Mouse (Mus musculus) telencephalon, adult 2 months (tissue): ENCODE measurements around the gene Syt2.

Experiments used
- DNase-seq: peaks from one replicate; pipeline ENCODE4 v3.0.0-alpha.2; 2011; ENCODE audit warnings: low read depth, low spot score

The Syt2 gene

DNA sequence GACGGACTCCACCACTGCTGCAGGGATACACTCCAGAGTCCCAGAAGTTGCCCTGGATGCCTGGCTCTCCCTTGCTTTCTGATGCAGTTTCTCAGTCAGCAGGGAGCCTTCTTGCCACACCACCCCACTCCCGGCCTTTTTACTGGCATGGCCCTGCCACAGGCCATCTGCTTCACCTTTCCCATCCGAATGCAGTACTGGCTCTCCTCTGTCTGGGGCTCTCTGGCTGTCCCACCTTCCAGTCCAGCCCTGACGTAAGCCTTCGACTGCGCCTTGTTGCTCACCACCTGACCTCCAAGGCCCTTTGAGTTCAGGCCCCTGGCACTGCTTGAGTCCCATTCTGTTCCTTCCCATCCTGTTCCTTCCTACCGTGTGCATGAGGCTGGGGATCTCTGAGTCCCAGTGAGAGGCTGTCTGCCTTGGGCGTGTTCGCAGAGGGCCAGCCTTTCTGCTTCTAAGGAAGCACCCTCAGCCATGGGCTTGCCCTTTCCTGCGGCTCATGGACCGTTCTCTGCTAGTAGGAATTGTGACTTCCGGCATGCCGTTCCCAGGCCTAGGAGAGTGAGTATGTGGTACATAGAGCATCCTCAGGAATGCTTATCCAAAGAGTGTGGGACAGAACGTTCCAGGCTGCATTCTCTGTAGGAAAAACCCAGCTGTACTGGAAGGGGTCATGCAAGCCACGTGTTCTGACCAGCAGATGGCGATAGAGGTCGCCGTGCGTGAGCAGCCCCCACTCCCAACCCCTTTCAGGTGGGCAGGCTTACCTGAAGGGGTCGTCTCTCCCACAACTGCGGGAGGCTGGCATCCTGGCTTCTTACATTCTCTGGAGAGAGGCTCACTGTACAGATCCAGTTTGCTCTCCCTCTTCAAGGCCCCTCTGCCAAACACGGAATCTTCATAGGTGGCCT is 58.2 kb downstream of the Syt2 start:
- no peak for DNase-seq

DNA sequence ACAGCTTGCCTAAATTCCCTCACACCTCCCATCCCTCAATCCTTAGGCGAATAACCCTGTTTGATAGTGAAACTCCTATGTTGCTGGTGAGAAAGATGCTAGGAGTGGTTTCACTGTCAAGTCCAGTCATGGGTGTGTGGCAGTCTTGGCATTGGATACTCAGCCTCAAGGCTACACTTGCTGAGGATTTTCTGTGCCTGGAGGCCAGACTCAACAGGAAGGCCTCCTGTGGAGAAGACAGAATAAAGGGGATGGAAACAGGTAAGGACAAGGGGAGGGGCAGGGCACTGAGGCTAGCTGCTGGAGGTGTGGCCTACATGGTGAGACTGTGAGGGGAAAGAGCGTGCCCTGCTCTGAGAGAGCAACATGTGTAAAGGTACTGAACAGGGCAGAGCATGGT is 60.1 kb downstream of the Syt2 start:
- no peak for DNase-seq

DNA sequence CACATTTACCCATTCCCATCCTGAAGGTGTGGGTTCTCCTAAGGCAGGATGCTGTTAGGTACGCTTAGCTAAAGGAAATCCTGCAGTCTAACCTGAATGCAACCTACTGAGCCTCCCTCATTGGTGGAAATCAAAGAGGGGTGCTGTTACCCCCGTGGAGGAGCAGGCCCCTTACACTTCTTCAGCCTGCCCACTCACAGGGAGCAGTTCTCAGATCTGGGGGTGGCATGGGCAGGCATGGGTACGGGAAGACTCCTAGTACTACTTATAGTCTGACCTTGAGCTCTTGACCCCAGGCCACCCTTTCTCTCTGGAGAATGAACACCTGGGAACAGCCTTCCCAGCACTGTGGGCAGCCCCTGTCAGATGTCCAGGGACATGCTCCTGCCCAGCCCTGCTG is 61.0 kb downstream of the Syt2 start:
- no peak for DNase-seq

DNA sequence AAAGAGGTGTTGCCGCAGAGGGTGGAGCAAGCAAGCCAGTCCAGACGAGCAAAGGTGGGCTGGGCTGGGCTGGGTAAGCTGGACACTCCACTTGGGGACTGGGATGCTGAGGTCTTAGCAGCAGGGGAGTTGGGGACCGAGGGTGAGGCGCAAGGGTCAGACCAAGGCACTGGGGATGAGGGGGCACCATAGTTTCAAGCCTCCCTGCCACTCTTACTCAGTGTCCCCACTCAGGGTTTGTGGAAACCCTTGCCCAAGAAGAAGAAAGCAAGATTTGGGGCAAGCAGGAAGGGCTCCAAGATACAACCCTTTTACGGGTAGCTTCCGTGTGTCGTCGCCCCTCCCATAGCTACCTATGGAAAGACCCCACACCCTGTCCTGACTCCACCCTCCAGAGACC is 61.8 kb downstream of the Syt2 start:
- no peak for DNase-seq

DNA sequence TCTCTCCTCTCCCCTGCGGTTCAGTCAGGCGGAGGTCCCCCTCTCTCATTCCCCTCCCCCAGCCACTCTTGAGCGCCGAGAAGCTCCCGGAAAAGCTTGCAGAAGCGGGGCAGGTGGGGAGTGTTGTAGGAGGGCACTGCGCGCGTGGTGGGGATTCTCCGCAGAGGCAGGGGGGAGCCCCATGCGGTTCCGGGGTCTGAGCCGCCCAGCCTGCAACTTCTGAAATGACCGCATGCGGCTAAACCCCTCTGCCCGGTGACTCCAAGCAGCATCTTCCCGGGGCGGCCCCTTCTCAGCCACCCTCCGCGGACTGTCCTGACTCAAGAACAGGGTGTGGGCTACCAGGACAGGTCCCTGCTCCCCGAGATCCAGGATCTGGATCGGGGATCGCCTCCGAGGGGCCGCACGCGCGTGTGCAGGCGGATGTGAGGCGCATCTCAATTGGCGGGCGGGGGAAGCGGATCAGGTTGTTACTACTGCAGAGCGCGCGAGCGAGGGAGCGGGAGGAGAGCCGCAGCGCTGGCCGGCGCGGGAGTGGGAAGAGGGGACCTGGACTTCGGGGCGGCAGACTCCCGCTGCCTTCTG is 62.4 kb downstream of the Syt2 start:
- DNase-seq, result no peak

DNA sequence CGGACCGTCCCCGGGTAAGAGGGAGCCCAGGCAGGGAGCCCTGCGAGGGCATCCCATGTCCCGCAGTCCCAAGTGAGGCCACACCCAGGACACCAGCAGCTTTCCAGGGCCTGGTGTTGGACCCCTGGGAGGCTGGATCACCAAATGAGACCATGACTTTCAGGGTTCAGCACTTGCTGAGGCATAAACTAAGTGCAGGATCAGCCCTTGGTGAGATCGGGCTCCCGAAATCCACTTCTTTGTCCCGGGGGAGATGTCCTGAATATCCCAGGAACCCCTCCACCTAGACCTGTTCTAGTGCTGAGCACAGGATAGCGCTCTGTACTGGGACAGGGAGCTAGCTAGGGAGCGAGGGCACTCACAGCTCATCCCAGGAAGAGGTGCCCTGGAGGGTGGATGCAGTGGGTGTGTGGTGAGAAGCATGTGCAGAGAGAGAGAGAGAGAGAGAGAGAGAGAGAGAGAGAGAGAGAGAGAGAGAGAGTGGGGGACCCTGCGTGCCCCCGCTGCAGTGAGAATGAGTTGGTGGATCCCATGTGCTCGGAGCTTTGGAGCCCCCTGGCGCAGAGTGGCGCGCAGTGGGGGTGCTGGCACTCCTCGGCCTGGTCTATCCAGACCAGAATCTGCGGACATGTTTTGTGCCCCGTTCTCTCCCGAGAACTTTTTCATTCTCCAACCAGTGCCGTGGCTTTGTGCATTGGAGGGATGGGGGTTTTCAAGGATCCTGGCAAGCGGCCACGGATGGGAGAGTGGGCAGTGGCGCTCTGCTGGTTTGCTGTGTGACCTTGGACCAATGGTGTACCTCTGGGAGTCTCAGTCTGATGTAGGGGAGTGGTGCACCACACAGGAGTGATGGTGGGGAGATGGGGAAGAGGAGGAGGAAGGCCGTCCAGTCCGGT is 63.2 kb downstream of the Syt2 start:
- DNase-seq, result no peak

DNA sequence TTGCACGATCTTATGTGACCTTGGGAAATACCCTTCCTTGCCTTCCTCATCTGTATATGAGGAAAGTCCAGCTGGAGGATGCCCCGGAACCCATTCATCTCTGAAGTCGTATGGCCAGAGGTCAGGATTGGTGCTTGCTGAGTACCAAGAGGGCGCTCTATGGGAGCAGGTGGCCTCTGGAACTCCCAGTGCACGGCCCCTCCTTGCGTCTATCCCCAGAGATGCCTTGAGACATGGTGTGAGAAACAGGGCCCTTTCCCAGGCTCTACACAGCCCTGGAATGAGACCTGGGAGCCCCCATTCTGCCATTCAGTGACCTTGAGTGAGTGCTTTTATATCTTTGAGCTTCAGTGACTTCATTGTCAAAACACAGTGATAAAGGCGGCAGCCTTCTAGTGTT is 64.6 kb downstream of the Syt2 start:
- DNase-seq, result no peak

DNA sequence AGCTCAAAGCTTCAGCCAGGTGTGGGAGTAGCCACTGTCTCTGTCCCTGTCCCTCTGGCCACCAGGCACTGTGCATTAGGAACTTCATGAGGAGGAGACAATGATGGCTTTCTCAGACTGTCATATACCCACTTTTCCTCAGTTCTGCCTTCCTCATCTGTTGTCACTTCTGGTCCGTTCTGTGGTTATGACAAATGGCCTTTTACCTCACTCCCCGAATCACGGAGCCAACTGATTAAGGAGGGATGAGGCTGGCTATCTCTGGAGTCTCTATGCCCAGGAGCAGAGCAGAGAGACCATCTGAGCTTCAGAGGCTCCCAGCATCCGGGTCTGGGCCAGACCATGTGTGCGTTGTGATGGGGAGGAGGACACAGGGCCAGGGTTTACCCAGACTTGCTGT is 65.2 kb downstream of the Syt2 start:
- no peak for DNase-seq

DNA sequence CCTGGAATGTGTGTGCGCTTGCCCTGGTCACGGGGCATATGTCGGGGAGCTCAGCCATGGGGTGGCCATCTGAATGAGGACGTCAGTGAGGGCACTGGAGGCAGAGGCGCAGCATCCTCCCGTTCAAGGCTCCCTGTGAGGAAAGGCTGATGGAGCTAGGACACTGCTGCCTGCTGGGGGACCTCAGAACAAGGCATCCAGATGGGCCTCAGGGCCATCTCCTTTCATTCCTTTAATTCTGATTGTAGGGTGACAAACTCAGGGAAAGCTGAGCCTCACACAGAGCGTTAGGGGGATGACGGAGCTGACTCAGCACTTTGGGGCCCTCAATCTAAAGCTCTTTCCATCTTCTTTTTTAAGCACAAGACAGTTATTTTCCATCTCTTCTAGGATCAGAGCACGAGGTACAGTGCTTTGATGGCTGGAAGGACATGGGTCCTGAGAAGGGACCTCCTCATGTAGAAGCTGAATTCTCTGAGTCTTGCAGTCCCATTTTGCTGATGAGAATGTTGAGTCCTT is 66.4 kb downstream of the Syt2 start:
- no peak for DNase-seq

DNA sequence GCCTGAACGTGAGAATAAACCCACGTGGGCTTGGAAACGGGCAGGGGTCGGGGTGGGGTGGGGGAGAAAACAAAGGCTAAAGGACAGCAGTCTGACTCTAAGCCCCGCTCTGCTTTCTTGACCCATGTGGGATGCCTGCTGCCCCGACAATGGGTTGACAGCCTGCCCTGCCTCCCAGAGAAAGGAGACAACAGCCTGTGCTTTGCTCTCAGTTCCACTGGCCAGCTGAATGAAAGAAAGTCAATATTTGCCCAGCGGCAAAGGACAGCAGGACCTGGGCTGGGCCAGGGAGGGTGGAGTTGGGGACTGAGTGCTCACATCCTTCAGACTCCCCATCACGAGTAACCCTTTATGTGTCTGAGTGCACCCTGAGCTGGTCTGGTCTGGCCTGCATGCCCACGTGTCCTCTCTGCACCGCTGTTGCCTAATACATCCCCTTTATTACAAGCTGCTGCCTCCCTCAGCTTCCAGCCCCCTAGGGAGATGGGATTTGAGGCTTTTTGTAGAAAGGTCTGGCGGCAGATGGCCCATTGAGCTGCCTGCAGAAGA is 67.0 kb downstream of the Syt2 start:
- DNase-seq, result no peak

DNA sequence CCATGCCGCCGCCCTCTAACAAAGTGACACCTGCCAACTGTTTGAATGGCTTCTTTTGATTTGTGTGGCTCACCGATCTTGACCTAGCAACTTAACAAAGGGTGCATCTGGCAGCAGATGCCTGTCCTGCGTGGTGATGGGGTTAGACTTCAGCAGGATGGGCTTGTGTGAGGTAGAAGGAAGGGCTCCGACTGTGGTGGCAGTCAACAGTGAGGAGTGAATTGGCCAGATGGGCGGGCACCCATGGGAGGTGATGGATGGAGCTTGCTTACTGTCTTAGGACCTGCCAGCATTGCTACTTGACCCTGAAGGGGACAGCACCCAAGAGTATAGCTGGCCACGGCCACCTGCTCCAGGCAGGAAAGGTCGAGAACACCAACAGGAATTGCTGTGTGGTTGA is 67.7 kb downstream of the Syt2 start:
- no peak for DNase-seq

DNA sequence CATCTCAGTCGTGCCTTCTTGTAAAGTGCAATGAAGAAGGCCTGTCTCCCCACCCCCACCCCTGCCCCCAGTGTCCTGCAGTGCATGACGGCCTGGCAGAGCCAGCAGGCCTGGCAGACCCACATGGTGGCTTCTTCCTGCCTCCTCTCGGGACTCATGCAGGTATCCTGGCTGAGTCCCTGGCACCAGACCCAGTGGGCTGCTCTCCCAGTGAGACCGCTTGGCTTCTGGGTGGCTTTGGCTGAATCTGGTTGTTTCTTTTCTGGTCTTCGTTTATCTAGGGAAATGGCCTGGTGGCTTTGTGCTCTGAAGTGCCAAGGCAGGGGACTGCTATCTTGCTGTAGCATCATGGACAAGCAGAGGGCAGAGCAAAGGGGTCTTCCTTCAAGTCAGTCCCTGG is 68.6 kb downstream of the Syt2 start:
- DNase-seq, result no peak

DNA sequence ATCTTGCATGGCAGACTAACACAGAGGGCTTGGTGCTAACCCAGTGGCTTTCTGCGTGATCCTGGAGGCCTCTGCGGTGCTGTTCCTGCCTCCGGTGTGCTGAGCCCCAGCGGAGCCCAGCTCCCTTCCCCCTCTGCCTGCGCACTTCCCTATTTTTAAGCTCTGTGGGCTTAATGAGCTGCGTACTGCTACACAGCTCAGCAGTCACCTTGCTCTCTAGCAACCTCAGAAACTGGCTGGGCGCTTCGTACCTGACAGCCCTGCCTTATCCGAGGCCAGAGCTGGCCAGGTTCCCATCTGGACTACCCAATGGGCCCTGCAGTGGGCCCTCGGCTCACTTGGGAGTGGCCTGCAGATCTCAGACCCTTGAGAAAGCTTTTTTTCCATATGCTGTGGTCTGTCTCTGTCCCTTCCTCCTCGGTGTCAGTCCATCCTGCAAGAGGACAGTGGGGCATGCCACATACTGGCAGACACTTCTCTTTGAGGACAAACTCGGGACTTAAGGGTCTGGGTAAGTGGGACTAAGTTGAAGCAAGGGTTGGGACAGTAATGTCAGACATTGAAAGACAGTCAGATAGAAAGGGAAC is 73.3 kb downstream of the Syt2 start:
- peak; percentile 31 for DNase-seq

DNA sequence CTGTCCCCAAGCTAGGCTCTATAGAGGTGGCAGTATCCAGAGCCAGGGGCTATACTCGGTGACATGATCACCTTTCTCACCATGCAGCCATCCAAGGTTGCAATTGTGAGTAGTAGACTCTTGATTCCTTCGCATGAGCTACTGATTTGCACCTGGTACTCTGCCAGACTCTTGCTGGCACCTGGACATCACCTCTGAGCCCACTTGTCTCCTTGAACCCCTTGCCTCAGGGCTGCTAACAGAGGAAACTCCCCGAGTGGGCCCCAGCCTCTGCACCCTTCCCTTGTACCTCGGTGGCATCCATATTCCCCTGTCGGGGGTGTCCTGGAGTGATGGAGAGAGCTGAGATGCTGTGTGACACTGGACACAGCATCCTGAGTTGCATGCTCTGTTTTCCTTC is 75.0 kb downstream of the Syt2 start:
- no peak for DNase-seq

DNA sequence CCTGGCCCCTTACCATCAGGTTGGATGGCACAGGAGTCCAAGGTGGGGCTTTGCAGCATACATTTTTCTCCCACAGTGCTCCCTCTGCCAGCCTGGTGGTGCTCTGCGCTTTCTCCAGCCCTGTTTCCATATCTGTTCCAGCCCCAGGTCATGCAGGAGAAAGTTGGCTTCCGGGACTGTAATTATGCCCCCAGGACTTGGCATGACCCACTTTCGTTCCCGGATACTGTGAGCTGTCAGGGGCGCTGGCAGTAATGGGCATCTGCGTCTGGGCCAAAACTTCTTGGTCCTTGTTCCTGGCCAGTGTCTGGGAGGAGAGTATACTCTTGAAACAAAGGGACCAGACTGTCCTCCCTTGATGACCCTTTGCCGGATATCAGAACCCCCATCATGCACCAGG is 76.4 kb downstream of the Syt2 start:
- DNase-seq, result no peak

DNA sequence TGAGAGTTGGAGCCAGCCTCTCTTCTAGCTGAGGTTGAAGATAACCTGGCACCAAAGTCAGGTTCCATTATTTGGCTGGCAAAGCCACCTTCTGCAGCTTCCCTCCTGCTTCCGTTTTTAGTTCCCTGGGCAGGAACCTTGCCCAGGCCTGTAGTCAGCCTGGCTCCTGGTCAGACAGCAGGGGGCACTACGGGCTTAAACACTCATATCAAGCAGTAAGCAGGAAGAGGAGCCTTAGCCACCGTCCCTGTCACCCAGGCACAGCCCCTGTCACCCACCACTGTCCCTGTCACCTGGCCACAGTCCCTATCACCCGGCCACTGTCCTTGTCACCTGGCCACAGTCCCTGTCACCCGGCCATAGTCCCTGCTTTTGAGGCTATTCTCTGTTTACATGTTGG is 78.8 kb downstream of the Syt2 start:
- DNase-seq, result peak; percentile 29

DNA sequence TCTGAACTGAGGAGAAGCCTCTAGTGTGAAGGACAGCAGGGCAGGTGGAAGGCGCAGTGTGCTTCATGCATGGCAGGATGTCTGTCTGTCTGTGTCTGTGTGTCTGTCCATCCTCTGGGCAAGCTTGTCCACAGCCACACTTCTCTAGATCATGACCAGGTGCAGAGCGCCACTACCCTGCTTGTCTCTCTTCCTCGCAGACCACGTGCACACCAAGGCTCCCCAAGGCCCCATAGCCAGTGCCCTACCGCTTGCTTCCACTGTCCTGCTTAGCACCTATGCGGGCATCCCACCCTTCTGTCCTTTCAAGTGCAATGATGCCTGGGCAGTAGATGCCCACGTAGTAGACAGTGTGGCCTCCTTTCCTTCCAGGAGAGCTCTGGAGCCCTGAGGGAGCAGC is 80.0 kb downstream of the Syt2 start:
- DNase-seq, result no peak

DNA sequence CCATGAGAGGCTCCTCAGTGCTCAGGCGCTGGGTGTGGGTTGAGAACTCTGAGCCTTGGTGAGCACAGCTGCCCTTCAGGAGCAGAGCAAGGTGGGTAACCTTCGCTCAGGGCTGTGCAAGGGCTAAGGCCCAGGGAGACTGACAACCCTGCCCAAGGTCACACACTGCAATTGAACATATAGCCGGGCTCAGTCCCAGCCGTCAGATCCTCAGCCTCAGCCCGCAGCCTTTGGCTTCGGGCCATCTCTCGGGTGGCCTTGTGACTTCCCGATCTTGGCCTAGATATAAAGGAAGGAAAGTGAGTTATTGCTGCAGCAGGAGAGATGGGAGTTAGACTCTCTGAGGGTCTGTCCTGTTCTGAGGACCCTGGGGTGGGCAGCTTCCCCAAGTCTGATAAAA is 80.8 kb downstream of the Syt2 start:
- DNase-seq, result no peak

DNA sequence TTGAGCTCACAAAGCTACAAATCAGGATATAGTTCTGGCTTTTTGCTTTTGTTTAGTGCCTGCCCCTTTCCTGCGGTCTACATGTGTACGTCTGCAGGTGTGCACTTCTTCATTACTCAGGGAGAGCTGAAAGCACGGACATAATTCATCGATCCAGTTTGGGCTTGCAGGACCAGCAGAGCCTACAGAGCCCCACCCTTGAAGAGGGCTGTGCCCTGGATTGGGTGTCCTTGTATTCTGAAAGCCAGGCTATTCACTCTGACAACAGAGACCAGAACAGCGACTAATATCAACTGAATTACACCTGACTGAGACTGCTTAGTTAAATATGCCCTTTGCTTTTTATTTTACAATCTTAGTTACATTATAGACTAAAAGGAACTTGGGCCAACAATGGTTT is 87.2 kb downstream of the Syt2 start:
- DNase-seq, result no peak

DNA sequence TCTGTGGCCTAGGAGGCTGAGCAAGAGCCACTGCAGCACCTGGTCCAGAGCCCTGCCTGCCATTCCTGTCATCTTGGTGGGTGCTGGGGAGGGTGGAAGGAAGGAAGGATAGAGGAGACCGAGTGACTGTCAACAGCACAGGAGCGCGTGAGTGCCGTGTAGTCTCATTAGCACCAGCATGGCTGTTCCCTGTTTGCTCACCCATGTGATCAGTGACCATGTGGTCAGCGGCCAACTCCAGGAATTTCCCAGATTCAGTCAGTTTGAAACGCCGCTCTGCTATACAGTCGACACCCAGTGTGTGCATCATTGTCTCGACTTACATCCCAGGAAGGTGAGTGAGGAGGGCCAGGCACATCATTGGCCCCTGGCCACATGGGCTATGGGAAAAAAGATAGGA is 91.0 kb downstream of the Syt2 start:
- no peak for DNase-seq

DNA sequence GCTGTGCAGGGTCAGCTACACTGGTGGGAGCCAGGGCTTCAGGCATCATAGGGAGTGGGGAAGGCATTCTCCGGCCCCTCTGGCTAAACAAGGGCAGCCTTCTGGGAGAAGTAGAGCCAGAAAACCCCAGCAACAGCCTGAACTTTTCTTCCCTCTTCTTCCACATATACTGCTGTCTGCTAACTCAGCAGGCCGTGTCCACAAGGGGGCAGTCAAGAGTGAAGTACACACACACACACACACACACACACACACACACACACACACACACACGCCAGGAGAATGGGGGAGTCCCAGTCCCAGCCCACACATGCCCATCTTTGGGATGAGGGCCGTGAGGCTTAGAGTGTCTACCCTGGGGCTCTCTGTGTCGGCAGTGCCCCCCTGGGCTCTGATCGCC is 95.0 kb downstream of the Syt2 start:
- DNase-seq, result no peak
